Mouse (Mus musculus) neural tube, embryonic 14.5 days (tissue): Measurements from ENCODE around the gene Rplp2. TPM values are rescaled to one million over a fixed set of nuclear protein-coding genes. Genes with fewer than 3 reads are reported as not detected.

ENCODE experiments used
- ATAC-seq: fragments of 200-750 bp; cut with Nextera tagmentation; 2 replicates; pipeline ENCODE4 v1.8.0; 2017; ENCODE audit warnings: low read depth, mild to moderate bottlenecking, moderate TSS enrichment, moderate library complexity
- H3K27ac ChIP-seq: fragments of 300-500 bp; sonication (generic); 2 replicates; pipeline ENCODE4 v1.5.1; 2014; ENCODE audit warnings: low read depth, mild to moderate bottlenecking, control low read depth, low read length, moderate library complexity, mixed read lengths
- H3K27me3 ChIP-seq: fragments of 300-500 bp; sonication (generic); 2 replicates; pipeline ENCODE4 v1.6.1; 2014; ENCODE audit warnings: low read length; ENCODE audit not compliant: control insufficient read depth, insufficient read depth
- H3K36me3 ChIP-seq: fragments of 300-500 bp; sonication (generic); 2 replicates; pipeline ENCODE4 v1.6.1; 2014; ENCODE audit warnings: low read length, mixed read lengths; ENCODE audit not compliant: control insufficient read depth, insufficient read depth
- H3K4me1 ChIP-seq: fragments of 300-500 bp; sonication (generic); 2 replicates; pipeline ENCODE4 v1.6.1; 2014; ENCODE audit warnings: low read length; ENCODE audit not compliant: control insufficient read depth, insufficient read depth
- H3K4me2 ChIP-seq: fragments of 300-500 bp; sonication (generic); 2 replicates; pipeline ENCODE4 v1.6.1; 2014; ENCODE audit warnings: mild to moderate bottlenecking, low read depth, low read length, control low read depth
- H3K4me3 ChIP-seq: fragments of 300-500 bp; sonication (generic); 2 replicates; pipeline ENCODE4 v1.5.1; 2014; ENCODE audit warnings: low read depth, low read length, control low read depth, mixed read lengths
- H3K9ac ChIP-seq: fragments of 300-500 bp; sonication (generic); replicated peaks from 2 replicates; pipeline ENCODE4 v1.6.1; 2014; ENCODE audit warnings: low read depth, mild to moderate bottlenecking, control low read depth, low read length, mixed read lengths
- H3K9me3 ChIP-seq: fragments of 300-500 bp; sonication (generic); 2 replicates; pipeline ENCODE4 v1.6.1; 2016; ENCODE audit warnings: low read length; ENCODE audit not compliant: control insufficient read depth
- WGBS: fragments of 180-500 bp; shearing (Covaris S2); extraction: QIAGEN DNeasy Blood & Tissue Kit; methylation state at CpG from one replicate; pipeline ENCODE4 v1.1.7; 2014; 5-methylcytosine and 5-hydroxymethylcytosine counted together
- polyA plus RNA-seq: library from polyadenylated mRNA; unstranded; fragments of >200 nt; fragmentation: Nextera tagmentation; extraction: Ambion mirVana; gene quantifications from 2 replicates; pipeline ENCODE4 v1.2.1, GENCODE M21; 2014

The Rplp2 gene
- polyA plus RNA-seq, 1 experiment from 2014 or later = 691 TPM

DNA sequence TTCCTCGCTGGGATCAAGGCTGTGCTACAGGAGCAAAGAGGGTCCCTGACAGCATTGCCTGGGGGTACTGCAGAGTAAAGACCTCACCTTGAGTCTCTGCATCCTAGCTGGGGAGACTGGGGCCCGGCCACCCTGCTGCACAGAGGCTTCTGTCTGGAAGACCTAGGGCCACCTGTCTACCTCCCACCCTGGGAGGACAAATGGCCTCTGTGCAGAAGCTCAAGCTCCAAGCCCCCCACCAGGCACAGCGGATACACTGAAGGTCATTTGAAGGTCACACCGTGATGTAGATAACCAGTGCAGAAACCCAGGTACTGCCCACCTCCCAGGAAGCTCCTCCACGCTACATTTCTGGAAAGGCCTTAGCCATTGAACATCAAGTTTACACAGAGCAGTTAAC lies 18.5 kb upstream of the Rplp2 start:
- peak overlapping the region; percentile 81 for H3K27ac ChIP-seq
- H3K4me2 ChIP-seq = peak overlapping the region; percentile 88
- H3K36me3 ChIP-seq = peaks cover 26% of the 10 kb centered on the region
- H3K4me1 ChIP-seq = peaks cover 10% of the 10 kb centered on the region
- H3K27me3 ChIP-seq = no peaks in the 10 kb centered on the region
- H3K9ac ChIP-seq = peak overlapping the region; percentile 86
- peak; percentile 0; the same call in 1 of the 2 replicates for ATAC-seq
- peak overlapping the region; percentile 59 for H3K4me3 ChIP-seq
- WGBS = 54% methylated on average over 5 of the region's 5 CpGs
- H3K9me3 ChIP-seq = no peaks in the 10 kb centered on the region

DNA sequence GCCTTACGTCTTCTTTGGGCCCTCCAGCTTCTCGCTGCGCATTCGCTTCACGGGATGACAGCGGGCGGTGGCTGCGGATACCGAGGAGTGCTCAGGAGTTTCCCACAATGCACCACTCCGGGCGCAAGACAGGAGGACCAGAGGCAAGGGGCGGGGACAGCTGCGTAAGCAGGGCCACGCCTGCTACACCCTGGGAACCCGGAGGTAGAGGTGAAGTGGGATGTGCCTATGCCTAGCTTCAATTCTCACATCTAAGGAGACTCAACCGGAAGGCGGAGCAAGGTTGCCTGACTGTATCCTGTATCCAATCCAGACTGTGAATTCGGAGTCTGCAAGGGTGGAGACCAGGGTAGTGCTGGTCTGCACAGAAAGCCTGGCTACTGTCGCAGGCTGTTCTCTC lies 17.9 kb upstream of the Rplp2 start, which contains the start of gene Cend1:
Gene Cend1 (minus strand): TSS at position 182 of the 400 bp plus-strand sequence.
- H3K9ac ChIP-seq = peak within 1 kb of the TSS; percentile 86
- ATAC-seq = peak; percentile 76
- H3K36me3 ChIP-seq = peaks cover 26% of the 10 kb centered on the region
- H3K9me3 ChIP-seq = no peaks in the 10 kb centered on the region
- no peaks in the 10 kb centered on the region for H3K27me3 ChIP-seq
- H3K4me2 ChIP-seq = peak within 1 kb of the TSS; percentile 88
- peak within 1 kb of the TSS; percentile 81 for H3K27ac ChIP-seq
- 2% methylated on average over 19 of the region's 19 CpGs for WGBS
- H3K4me1 ChIP-seq = peaks cover 14% of the 10 kb centered on the region
- H3K4me3 ChIP-seq = peak within 1 kb of the TSS; percentile 59

DNA sequence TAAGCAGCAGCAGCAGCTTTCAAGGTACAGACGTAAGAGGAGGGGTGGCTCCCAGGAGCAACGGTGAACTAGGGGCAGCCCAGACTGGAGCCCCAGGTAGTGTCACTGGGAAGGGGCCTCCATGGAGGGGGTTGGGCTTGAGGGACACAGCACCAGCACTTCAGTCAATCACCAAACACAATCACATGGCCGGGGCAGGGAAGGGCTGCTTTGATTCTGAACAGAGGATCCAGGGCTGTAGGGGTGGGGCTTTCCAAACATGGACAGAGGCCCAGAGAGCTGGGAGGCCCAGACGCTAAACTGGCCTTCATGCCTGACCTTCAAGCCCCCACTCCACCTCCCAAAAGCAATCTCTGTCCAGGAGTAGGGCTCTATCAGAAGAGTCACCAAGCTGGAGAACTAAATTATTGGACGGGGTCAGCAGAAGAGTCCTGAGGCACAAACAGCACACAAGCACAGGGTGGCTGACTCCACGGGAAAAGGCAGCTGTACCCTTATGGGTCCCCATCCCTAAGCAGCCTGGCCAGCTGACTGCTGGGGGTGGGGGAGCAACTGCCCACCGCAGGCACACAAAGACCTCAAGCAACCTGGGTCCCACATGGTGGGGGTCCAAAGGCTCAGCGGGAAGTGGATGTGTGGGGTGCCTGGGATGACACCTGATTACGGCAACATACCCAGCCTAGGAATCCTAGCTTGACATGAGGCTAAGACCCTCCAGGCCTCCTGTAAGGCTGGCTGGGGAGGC lies 17.2 kb upstream of the Rplp2 start:
- H3K9me3 ChIP-seq = no peaks in the 10 kb centered on the region
- H3K27me3 ChIP-seq = no peaks in the 10 kb centered on the region
- peaks cover 19% of the 10 kb centered on the region for H3K4me1 ChIP-seq
- no peak overlapping the region for H3K9ac ChIP-seq
- no peak overlapping the region for H3K27ac ChIP-seq
- H3K36me3 ChIP-seq = peaks cover 26% of the 10 kb centered on the region
- peak overlapping the region; percentile 88; the same call in 1 of the 2 replicates for H3K4me2 ChIP-seq
- no peak for ATAC-seq
- no peak overlapping the region; the same call in 1 of the 2 replicates for H3K4me3 ChIP-seq
- WGBS = 60% methylated on average over 9 of the region's 9 CpGs

DNA sequence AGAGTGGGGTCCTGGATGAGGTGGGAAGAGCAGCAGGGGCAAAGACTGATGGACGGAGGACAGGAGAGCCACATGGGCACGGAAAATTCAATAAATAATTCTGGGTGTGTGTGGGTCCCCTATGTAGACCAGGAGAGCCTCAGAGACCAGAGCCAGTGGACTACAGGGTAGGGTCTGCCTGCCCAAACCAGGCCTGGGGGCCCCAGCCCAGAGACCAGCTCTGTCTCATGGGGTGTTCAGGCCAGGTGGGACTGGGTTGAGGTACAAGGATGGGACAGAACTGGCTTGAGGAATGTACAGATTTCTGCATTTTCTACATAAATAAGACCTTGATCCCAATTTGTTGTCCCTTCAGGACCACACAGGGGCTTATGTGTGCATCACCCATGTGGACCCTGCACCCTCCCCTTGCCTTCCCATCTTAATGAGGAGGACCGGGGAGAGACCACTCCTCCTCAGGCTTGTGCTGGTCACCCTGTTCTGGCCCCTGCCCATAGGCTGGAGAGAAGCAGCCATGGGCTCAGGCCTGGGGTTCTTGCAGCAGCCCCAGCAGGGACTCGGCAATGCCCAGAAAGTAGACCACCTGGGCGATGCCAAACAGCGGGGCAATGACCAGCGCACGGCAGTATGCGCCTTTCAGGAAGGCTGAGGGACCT lies 16.5 kb upstream of the Rplp2 start:
- H3K4me2 ChIP-seq = no peak overlapping the region
- H3K36me3 ChIP-seq = peaks cover 26% of the 10 kb centered on the region
- H3K27me3 ChIP-seq = no peaks in the 10 kb centered on the region
- no peak overlapping the region for H3K4me3 ChIP-seq
- WGBS = 92% methylated on average over 9 of the region's 9 CpGs
- no peak overlapping the region for H3K27ac ChIP-seq
- H3K9ac ChIP-seq = no peak overlapping the region
- ATAC-seq = no peak
- H3K9me3 ChIP-seq = no peaks in the 10 kb centered on the region
- H3K4me1 ChIP-seq = peaks cover 25% of the 10 kb centered on the region

DNA sequence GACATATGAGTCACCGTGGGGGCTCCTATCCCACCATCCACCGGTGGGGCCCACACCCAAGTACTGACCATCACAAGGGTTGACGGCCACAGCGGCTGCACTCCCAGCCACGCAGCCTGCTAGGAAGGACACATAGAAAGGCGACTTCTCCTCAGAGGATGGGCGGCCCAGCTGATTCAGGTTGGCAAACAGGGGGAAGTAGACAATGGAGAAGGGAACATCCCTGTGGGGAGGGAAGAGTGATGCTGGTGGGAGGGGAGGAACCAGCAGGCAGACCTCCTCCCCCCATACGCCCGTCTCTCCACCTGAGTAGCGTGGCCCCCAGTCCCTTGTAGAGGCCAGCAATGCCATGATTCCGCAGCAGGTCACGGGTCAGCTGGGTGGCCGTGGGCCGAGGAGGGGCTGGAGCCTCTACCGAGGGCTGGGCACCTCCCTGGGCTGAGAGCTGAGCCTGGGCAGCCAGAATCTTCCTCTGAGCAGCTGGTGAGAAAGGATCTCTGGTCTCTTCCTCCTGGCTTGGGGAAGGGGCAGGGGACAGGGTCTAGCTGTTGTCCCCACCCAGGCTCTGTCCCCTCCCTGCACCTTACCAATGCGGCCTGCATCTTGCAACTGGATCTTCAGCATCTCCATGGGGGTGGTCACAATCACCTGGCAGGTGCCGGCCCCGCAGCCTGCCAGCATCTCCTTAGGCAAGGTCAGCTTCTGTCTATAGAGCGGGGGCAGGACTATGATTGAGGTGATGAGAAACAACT lies 15.6 kb upstream of the Rplp2 start:
- WGBS = 95% methylated on average over 19 of the region's 19 CpGs
- no peak overlapping the region for H3K4me3 ChIP-seq
- no peak overlapping the region for H3K27ac ChIP-seq
- no peak for ATAC-seq
- H3K27me3 ChIP-seq = no peaks in the 10 kb centered on the region
- no peak overlapping the region for H3K4me2 ChIP-seq
- no peak overlapping the region for H3K9ac ChIP-seq
- peaks cover 34% of the 10 kb centered on the region for H3K4me1 ChIP-seq
- H3K36me3 ChIP-seq = peaks cover 26% of the 10 kb centered on the region
- H3K9me3 ChIP-seq = no peaks in the 10 kb centered on the region

DNA sequence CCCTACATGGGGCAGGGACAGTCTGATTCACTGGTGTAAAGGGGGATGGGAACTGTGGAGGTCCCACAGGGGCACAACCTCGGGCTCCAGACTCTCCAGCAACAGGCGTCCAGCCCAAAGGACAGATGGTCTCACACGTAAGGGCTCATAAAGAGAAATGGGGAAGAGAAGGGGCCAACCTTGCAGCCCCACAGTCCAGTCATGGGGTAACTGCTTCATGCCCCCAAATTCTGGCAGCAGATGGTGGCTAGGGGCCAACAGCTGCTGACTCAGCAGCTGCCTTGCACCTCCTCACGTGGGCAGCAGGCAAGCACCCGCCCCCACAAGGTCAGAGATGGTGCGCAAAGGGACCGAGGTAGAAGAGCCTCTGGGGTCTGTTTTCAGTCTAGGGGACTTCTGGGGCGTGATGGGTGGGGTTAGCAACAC lies 15.0 kb upstream of the Rplp2 start:
- H3K9me3 ChIP-seq = no peaks in the 10 kb centered on the region
- no peak overlapping the region for H3K27ac ChIP-seq
- H3K36me3 ChIP-seq = peaks cover 23% of the 10 kb centered on the region
- H3K9ac ChIP-seq = no peak overlapping the region
- peaks cover 37% of the 10 kb centered on the region for H3K4me1 ChIP-seq
- H3K4me2 ChIP-seq = no peak overlapping the region
- no peaks in the 10 kb centered on the region for H3K27me3 ChIP-seq
- no peak for ATAC-seq
- no peak overlapping the region for H3K4me3 ChIP-seq
- WGBS = 85% methylated on average over 8 of the region's 8 CpGs

DNA sequence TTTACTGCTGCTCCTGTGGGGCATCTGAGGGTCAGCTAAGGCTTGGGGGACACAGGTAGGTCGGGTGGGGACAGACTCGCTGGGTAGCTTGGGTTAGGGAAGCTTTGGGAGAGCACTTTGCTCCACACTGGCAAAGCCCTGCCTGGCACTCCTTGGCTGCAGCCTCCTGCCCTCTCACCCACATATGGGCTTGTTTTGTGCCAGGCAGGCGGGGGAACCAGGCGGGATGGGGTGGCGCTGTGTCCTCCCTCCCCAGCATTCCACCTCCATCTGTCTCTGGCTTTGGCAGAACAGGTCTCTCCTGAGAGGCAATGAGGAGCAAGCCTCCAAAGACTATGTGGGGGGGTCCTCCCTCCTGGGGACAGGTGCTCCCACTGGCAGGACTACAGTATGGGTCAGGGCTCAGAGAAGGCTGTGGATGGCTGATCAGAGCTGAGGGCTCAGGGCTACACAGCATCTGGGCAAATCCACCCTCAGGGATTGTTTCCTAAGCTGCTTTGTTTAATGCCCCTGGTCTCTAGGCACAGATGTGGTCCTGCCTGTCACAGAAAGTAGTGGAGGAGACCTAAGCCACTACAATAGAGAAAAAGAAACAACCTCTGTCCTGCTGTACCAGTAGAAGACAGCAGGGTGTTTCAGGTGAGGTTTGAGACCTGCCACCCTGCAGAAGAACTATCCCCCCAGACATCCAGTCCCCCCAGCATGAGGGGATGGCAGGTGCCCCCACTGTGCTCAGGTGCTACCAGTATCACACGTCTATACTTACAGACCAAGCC lies 14.2 kb upstream of the Rplp2 start:
- H3K27ac ChIP-seq = no peak overlapping the region
- H3K9me3 ChIP-seq = no peaks in the 10 kb centered on the region
- ATAC-seq = no peak
- H3K4me1 ChIP-seq = peaks cover 37% of the 10 kb centered on the region
- WGBS = 87% methylated on average over 6 of the region's 6 CpGs
- peaks cover 23% of the 10 kb centered on the region for H3K36me3 ChIP-seq
- no peaks in the 10 kb centered on the region for H3K27me3 ChIP-seq
- H3K4me2 ChIP-seq = peak overlapping the region; percentile 85; the same call in 1 of the 2 replicates
- H3K9ac ChIP-seq = no peak overlapping the region
- H3K4me3 ChIP-seq = no peak overlapping the region

DNA sequence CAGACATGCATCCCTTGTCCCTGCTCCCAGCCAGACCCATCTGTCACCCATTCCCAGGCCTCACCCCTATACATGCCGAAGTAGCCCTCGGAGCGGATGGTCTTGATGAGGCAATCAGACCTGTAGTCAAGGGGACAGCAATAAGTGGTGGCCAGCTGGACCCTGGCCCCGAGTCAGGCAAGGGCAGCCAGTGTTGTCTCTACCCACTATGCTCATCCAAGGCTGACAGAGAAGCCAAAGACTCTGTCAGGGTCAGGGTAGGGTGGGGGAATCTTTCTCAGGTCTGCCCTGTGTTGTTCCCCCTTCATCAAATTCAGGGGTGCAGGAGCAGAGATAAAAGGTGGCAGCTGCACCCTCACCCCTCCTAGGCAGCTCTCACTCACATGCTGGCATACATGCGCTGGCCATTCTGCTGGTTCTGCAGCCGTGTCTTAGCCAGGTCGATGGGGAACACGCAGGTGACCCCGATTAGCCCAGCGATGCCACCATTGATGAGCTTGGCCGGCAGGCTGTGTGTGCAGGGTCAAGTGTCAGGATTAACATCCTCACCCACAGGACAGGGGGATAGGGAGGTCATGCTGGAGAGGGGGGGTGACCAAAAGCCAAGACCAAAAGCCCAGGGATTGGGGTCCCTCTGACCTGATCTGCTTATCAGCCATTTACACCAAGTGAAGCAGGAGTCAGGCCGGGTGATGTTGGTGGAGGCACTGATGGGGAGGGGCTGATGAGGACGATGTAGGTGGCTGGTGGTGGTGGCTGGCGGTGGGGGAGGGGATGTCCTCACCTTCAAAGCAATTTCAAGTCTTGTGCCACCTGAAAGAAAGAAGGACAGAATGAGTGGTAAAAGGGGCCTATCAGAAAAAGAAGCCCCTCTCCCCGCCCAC lies 13.4 kb upstream of the Rplp2 start:
- Histone ChIP-seq H3K36me3 (peaks cover 23% of the 10 kb centered on the region), H3K27me3 (no peaks in the 10 kb centered on the region), H3K9me3 (no peaks in the 10 kb centered on the region), H3K4me1 (peaks cover 32% of the 10 kb centered on the region), H3K4me3 (peak overlapping the region; percentile 49), H3K9ac (peak overlapping the region; percentile 72), H3K27ac (peak overlapping the region; percentile 78), H3K4me2 (peak overlapping the region; percentile 85)
- no peak for ATAC-seq
- WGBS = 72% methylated on average over 15 of the region's 15 CpGs
